Mouse (Mus musculus): ENCODE data around the gene Cacna2d1.

The Cacna2d1 gene

DNA sequence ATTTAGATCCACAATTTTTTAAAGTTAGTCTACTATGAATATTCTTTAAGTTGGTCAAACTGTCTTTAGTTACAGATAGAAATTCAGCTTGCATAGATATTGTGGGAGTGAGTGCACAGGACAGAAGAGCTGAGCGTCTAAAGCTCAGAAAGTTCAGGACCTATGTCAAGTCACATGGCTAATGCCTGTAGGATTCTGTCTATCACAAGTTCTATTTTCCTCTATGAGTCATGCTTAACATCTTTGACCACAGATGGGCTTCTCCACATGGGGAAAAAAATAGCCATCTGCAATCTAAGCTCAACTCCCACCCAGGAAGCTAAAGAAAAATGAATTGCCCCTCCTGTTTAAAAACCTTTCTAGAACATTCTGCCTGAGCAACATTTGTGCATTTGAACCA, 483.5 kb downstream of the Cacna2d1 start:
- DNase-seq (ENCODE audit: low spot score): no peak

DNA sequence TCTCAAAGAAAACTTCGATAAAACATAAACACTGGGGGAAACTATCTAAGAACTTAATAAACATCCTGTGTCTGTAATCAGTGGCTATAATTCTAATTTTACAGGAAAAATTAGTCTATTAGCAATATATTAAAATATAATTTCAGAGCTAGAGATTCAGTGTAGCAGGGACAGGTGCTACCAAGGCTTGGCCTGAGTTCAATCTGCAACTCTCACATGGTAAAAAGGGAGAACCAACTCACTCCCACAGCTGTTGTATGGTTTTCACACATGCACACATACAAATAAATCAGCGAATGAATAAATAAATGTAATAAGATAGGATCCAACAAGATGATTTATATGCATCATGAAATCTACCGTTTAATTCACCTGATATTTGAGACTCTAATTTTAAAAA, 484.0 kb downstream of the Cacna2d1 start:
- no peak for DNase-seq (ENCODE audit: low spot score)
